Mouse (Mus musculus) liver, embryonic 13.5 days (tissue): ENCODE data around the gene Vmp1. TPM values are rescaled to one million over a fixed set of nuclear protein-coding genes. Genes with fewer than 3 reads are reported as not detected.

Experiments used
- ATAC-seq: fragments of 200-750 bp; cut with Nextera tagmentation; 2 replicates; pipeline ENCODE4 v1.8.0; 2017; ENCODE audit warnings: low read depth, mild to moderate bottlenecking, moderate number of reproducible peaks, moderate library complexity
- DNase-seq: peaks from one replicate; pipeline ENCODE4 v3.0.0; 2022
- H3K27ac ChIP-seq: fragments of 300-500 bp; sonication (generic); 2 replicates; pipeline ENCODE4 v1.5.1; 2015; ENCODE audit warnings: moderate library complexity, mild to moderate bottlenecking, inconsistent platforms
- H3K27me3 ChIP-seq: fragments of 300-500 bp; sonication (generic); 2 replicates; pipeline ENCODE4 v1.6.1; 2015; ENCODE audit warnings: mild to moderate bottlenecking, inconsistent platforms
- H3K36me3 ChIP-seq: fragments of 300-500 bp; sonication (generic); 2 replicates; pipeline ENCODE4 v1.6.1; 2015; ENCODE audit warnings: mild to moderate bottlenecking, inconsistent platforms
- H3K4me1 ChIP-seq: fragments of 300-500 bp; sonication (generic); replicated peaks from 2 replicates; pipeline ENCODE4 v1.6.1; 2015; ENCODE audit warnings: inconsistent platforms
- H3K4me2 ChIP-seq: fragments of 300-500 bp; sonication (generic); 2 replicates; pipeline ENCODE4 v1.6.1; 2015; ENCODE audit warnings: inconsistent platforms, mild to moderate bottlenecking, moderate library complexity
- H3K4me3 ChIP-seq: fragments of 300-500 bp; sonication (generic); replicated peaks from 2 replicates; pipeline ENCODE4 v1.5.1; 2015; ENCODE audit warnings: mild to moderate bottlenecking, inconsistent platforms
- H3K9ac ChIP-seq: fragments of 300-500 bp; sonication (generic); 2 replicates; pipeline ENCODE4 v1.6.1; 2015; ENCODE audit warnings: mild to moderate bottlenecking, inconsistent platforms
- H3K9me3 ChIP-seq: fragments of 300-500 bp; sonication (generic); replicated peaks from 2 replicates; pipeline ENCODE4 v1.6.1; 2016; ENCODE audit warnings: inconsistent platforms
- WGBS: fragments of 180-500 bp; shearing (Covaris S2); methylation state at CpG from one replicate; pipeline ENCODE4 v1.1.7; 2015; ENCODE audit not compliant: insufficient replicate concordance; 5-methylcytosine and 5-hydroxymethylcytosine counted together
- polyA plus RNA-seq: library from polyadenylated mRNA; unstranded; fragments of >200 nt; fragmentation: Nextera tagmentation; extraction: Ambion mirVana; gene quantifications from 2 replicates; pipeline ENCODE4 v1.2.1, GENCODE M21; 2015

Vmp1 gene
- polyA plus RNA-seq, 1 experiment from 2014 or later = 89.2 TPM

DNA sequence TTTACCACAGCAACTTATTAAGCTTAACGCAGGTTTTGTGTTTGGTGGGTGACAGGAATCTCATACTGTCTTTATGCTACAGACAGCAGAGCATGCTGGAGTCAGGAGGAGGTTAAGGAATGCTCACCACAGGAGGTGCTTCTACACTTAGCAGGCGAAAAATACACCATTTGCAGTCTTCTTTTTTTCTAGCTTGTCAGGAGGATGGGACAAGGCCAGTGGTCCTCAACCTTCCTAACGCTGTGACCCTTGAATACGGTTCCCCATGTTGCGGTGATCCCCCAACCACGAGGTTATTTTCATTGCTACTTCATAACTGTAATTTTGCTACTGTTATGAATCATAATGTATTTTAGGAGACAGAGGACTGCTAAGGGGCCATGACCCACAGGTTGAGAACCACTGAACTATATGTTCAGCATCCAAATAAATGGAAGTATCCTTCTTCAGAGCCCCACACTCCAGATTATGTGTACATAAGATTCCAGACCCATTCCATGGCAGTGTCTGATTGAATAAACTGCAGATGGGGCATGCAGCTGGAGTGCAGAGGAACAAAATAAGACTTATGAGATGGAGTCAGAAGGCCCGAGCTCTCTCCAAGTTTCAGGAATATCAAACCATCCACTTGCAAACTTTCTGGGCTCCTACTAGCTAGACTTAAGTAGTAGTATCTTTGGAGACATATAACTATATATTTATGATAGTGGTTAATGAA is 100.9 kb downstream of the Vmp1 start:
- Histone ChIP-seq H3K9ac (no peak overlapping the region), H3K9me3 (no peaks in the 10 kb centered on the region), H3K36me3 (peaks cover 16% of the 10 kb centered on the region; the same call in 1 of the 2 replicates), H3K4me3 (no peak overlapping the region), H3K4me2 (peak overlapping the region; percentile 75; the same call in 1 of the 2 replicates), H3K27me3 (no peaks in the 10 kb centered on the region), H3K27ac (peak overlapping the region; percentile 83), H3K4me1 (peaks cover 97% of the 10 kb centered on the region)
- DNase-seq = no peak
- WGBS = 65% methylated on average over 7 of the region's 7 CpGs
- no peak for ATAC-seq

DNA sequence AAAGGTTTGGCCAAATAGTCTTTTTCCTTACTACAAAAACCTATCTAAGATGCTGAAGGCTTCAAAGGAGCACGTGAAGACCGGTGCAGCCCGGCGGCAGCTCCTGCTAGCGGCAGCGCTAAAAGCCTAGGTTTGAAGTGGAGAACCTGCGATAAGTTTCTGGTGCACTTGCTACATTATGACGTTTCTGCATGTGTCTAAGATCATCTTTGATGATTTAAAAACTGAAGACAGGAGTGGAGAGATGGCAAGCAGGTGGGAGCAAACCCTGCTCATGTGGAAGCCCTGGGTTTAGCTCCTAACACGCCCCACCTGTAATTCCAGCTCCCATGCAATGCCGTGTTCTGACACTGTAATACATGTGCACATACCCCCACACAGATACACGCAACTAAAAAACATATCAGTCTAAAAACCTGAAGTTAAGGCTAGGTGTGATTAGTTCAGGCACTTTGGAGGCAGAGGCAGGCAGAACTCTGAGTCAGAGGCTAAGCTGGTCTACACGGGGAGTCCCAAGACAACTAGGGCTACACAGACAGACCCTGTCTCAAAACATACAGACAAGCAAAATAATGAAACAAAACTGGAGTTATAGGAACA is 101.6 kb downstream of the Vmp1 start:
- peak overlapping the region; percentile 75 for H3K4me2 ChIP-seq
- 64% methylated on average over 12 of the region's 12 CpGs for WGBS
- H3K4me1 ChIP-seq = peaks cover 97% of the 10 kb centered on the region
- H3K4me3 ChIP-seq = peak overlapping the region; percentile 56
- H3K9ac ChIP-seq = peak overlapping the region; percentile 70
- peak overlapping the region; percentile 83 for H3K27ac ChIP-seq
- H3K9me3 ChIP-seq = no peaks in the 10 kb centered on the region
- no peak for ATAC-seq
- no peaks in the 10 kb centered on the region for H3K27me3 ChIP-seq
- H3K36me3 ChIP-seq = peaks cover 16% of the 10 kb centered on the region; the same call in 1 of the 2 replicates
- DNase-seq = no peak

DNA sequence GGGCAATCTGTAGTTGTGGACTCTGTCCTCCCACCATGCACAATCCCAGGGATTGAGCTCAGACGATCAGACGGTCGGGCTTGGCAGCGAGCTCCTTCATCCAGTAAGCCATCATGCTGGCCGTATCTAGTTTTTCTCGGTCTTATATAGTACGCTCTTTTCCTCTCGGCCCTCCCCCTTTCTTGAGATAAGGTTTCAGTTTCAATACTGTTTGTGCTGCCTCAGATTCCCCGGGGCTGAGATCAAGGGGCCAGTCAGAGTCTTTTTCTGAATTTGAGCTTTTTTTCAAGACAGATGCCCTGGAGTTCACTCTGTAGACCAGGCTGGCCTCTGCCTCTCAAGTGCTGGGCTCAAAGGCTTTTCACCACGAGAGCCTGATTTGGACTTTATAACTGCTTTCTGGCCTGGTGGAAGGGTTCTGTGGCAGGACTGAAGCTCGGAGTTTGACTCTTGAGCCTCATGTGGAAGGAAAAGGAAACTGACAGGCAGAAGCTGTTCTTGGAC is 102.3 kb downstream of the Vmp1 start:
- Histone ChIP-seq H3K36me3 (peaks cover 16% of the 10 kb centered on the region; the same call in 1 of the 2 replicates), H3K9ac (peak overlapping the region; percentile 70), H3K27me3 (no peaks in the 10 kb centered on the region), H3K4me2 (peak overlapping the region; percentile 75), H3K9me3 (no peaks in the 10 kb centered on the region), H3K4me3 (peak overlapping the region; percentile 56), H3K27ac (peak overlapping the region; percentile 83), H3K4me1 (peaks cover 96% of the 10 kb centered on the region)
- DNase-seq = peak; percentile 56
- peak; percentile 73 for ATAC-seq
- WGBS = 6% methylated on average over 11 of the region's 11 CpGs

DNA sequence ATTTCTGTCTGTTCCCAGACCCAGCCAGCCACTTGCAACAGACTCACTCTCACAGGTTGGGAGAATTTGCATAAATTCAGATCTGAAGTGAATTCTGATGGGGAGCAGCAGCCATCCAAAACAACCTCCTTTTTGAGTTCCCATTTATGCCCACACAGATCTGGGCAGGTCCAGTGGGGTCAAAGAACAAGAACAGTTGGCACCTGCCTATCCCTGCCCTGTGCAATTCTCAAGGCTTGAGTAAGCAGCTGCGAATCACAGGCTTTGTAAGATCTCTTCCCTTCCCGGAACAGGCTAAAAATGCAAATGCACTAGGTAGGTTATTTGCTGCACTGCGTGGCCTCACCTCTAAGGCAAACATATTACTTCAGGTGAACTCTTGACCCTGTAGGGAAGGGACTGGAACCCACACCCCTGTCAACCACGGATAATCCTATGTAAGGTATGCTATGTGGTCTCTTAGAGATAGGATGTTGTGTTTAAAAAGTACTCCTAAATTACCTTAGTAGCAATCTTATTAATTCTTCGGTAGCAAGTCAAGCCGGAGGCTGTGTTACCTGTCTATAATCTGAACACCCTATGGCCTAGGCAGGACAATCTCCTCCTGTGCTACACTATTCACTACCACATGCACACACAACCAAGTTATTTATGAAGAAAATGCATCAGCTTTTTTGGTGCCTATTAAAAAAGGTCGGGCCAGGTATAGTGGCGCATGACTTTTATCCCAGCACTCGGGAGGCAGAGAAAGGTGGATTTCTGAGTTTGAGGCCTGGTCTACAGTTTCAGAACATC is 103.1 kb downstream of the Vmp1 start:
- no peaks in the 10 kb centered on the region for H3K9me3 ChIP-seq
- ATAC-seq (peak; percentile 35), DNase-seq (no peak)
- peak overlapping the region; percentile 56 for H3K4me3 ChIP-seq
- peak overlapping the region; percentile 83 for H3K27ac ChIP-seq
- H3K4me2 ChIP-seq = peak overlapping the region; percentile 75
- 74% methylated on average over 9 of the region's 9 CpGs for WGBS
- H3K9ac ChIP-seq = peak overlapping the region; percentile 70
- peaks cover 95% of the 10 kb centered on the region for H3K4me1 ChIP-seq
- no peaks in the 10 kb centered on the region for H3K27me3 ChIP-seq
- peaks cover 13% of the 10 kb centered on the region; the same call in 1 of the 2 replicates for H3K36me3 ChIP-seq

DNA sequence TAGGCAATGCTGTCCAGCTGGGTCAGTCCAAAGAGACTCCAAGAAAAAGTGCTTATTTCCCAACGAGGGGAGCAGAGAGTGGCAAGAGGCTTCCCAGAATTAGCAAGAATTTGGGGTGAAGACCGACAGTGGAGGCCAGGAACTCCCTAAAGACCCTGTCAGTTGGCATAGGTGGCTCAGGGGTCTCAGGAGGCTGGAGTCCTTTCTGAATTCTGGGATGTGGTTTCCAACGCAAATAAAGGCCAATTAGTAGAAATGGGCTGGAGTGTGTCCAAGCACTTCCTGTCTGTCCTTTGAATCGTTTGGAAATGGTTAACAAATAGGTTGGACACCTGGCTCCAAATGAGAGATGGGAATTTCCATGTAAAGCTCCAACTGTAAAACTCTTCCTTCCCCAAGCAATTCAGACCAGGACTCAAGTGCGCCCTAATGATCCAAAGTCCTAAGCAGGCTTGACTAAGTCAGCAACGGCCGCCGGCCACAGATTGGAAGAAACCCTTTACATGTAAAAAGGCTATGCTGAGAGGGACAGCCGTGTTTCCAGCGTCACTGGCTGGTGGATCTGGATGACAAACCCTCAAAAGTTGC is 103.8 kb downstream of the Vmp1 start:
- 0 out of 2 replicates have a peak, but pooled peaks cover 6% of the 10 kb centered on the region for H3K36me3 ChIP-seq
- no peaks in the 10 kb centered on the region for H3K27me3 ChIP-seq
- H3K4me2 ChIP-seq = no peak overlapping the region
- H3K4me3 ChIP-seq = no peak overlapping the region
- ATAC-seq (no peak), DNase-seq (no peak)
- peak overlapping the region; percentile 70 for H3K27ac ChIP-seq
- WGBS = 75% methylated on average over 10 of the region's 10 CpGs
- no peaks in the 10 kb centered on the region for H3K9me3 ChIP-seq
- H3K9ac ChIP-seq = 0 out of 2 replicates have a peak overlapping the region, but pooled peaks have one; percentile 70
- H3K4me1 ChIP-seq = peaks cover 91% of the 10 kb centered on the region

DNA sequence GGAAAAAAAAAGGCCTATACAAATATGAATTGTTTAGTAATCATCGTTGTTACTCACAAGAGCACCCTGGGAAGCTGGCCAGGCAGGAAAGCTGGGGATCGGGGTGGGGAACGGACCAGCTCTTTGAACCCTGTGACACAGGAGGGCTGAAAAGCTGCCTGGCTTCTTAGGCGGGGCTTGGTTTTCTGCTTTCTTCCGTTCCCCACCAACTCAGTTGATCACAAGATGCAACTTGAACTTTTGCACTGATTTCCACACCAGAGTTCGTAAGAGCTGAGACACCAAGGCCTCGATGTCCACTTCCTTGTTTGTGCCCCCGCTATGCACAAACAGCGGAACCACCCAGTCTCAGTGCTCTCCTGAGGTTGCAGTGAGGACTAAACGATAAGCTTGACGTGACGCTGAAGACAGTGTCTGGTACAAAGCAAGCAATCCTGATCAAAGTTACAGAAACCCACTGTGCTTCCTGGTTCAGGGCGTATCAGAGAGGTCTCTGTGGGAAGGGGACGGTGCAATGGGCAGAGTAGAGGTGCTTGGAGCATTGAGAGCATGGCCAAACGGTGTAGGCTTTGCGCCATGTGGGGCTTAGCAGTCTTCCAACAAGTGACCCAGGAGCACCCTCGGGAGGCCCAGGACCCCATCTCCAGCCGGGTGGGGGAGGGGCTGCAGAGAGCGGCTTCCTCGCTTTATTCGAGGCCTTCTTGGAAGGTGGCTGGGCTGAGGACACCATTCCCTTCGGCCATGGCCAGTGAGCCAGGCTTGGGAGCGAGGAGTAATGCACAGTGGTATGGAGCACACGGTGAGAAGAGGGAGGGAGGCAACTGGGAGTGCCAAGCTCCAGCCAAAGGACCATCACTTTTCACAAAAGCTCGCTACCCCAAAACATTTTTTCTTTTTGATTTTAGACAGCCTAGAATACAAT is 104.6 kb downstream of the Vmp1 start:
- H3K36me3 ChIP-seq = 0 out of 2 replicates have a peak, but pooled peaks cover 4% of the 10 kb centered on the region
- no peak for DNase-seq
- no peaks in the 10 kb centered on the region for H3K27me3 ChIP-seq
- no peaks in the 10 kb centered on the region for H3K9me3 ChIP-seq
- H3K4me1 ChIP-seq = peaks cover 84% of the 10 kb centered on the region
- WGBS = 46% methylated on average over 25 of the region's 25 CpGs
- H3K9ac ChIP-seq = peak overlapping the region; percentile 41
- H3K27ac ChIP-seq = peak overlapping the region; percentile 70
- ATAC-seq = no peak; the same call in 1 of the 2 replicates
- peak overlapping the region; percentile 49 for H3K4me2 ChIP-seq
- no peak overlapping the region for H3K4me3 ChIP-seq

DNA sequence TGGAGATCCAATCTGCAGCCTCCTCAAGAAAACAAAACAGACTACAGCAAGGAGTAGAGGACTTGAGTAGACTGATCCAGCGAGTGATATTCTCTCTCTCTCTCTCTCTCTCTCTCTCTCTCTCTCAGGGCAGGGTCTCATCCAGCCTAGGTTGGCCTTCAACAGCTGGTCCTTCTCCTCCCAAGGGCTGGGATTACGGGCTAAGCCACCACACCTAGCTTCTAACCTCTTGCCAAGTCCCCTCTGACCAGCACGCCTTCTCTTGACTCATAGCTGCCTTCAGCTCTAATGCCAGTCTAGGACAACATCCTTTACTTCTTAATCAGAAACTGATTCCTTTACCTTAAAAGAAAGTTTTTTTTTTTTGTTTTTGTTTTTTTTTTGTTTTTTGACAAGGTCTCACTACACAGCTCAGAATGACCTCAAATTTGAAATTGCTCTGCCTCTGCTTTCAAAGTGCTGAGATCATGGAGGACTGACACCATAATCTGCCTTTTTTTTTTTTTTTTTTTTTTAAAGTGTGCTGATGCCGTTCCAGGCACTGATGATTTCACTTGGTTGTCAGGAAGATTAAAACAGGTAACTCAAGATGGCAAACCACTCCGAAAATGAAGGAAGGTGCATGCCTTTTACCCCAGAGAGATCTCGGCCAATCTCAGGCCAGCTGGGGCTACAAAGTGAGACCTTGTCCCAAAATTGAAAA is 105.4 kb downstream of the Vmp1 start:
- Histone ChIP-seq H3K9ac (0 out of 2 replicates have a peak overlapping the region, but pooled peaks have one; percentile 41), H3K4me3 (no peak overlapping the region), H3K27ac (peak overlapping the region; percentile 62), H3K4me2 (no peak overlapping the region; the same call in 1 of the 2 replicates), H3K27me3 (no peaks in the 10 kb centered on the region), H3K9me3 (no peaks in the 10 kb centered on the region), H3K4me1 (peaks cover 76% of the 10 kb centered on the region), H3K36me3 (0 out of 2 replicates have a peak, but pooled peaks cover 4% of the 10 kb centered on the region)
- ATAC-seq = no peak
- DNase-seq = no peak
- 64% methylated on average over 6 of the region's 6 CpGs for WGBS

DNA sequence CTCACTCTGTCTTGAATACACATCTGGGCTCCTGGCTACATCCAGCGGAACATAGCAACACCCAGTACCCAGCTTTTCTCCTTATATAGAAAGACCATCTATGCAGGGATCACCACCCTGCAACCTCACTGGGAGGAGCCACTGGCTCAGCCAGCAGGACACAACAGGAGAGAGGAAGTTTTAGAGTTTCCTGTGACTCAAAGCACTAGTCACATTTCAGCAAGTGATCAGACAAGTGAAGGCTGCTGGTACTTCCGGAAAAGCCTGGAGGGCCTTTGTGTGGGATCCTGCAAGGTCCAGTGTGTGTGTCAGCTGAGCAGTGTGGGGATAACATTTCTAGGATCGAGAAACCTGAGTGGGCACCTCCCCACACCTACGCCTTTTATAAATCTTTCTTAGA is 106.4 kb downstream of the Vmp1 start:
- Histone ChIP-seq H3K36me3 (no peaks in the 10 kb centered on the region), H3K4me2 (no peak overlapping the region), H3K27ac (peak overlapping the region; percentile 62), H3K9ac (no peak overlapping the region), H3K4me3 (no peak overlapping the region), H3K27me3 (no peaks in the 10 kb centered on the region), H3K4me1 (peaks cover 66% of the 10 kb centered on the region), H3K9me3 (no peaks in the 10 kb centered on the region)
- 34% methylated on average over 4 of the region's 4 CpGs for WGBS
- DNase-seq (no peak), ATAC-seq (no peak)

DNA sequence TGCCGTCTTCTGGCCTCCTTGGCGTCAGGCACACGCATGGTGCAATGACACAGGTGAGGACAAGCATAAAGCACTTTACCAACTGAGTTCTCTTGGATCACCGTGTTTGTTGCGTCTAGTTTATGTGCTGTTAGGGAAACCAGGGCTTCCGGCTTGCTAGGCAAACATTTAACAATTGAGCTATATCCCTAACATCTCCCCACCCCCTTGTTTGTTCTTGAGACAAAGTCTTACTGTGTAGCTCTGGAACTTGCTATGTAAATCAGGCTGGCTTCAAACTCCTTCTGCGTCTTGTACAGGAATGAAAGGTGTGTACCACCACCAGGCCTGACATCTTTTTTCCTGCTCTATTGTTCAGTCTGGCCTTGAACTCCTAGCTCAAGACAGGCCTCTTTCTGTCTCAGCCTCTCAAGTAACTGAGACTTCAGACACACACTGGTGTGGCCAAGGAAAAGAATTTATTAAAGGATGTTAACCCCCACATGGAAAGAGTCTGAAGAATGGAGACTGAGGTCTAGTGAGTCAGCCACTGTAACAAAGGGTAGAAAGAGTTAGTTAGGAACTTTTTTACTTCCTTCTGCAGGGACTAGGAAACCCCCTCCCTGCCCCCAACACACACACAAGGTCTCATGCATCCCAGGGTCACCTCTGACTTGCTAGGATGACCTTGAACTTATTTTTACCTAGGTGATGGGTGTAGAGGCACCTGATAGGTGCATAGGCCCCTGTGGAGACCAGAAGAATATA is 107.8 kb downstream of the Vmp1 start:
- no peaks in the 10 kb centered on the region for H3K9me3 ChIP-seq
- no peaks in the 10 kb centered on the region for H3K27me3 ChIP-seq
- DNase-seq = no peak
- 86% methylated on average over 7 of the region's 7 CpGs for WGBS
- H3K36me3 ChIP-seq = no peaks in the 10 kb centered on the region
- no peak overlapping the region for H3K4me3 ChIP-seq
- no peak overlapping the region for H3K27ac ChIP-seq
- H3K4me1 ChIP-seq = peaks cover 56% of the 10 kb centered on the region
- H3K9ac ChIP-seq = no peak overlapping the region
- no peak for ATAC-seq
- H3K4me2 ChIP-seq = no peak overlapping the region
